Mouse (Mus musculus) stomach, embryonic 16.5 days (tissue): Measurements from ENCODE around the gene Nos3. TPM values are rescaled to one million over a fixed set of nuclear protein-coding genes. Genes with fewer than 3 reads are reported as not detected.
A peak's percentile ranks its signal among the peaks of the same experiment; 100 is the strongest.
"Not testable (repeated sequence)": the region's sequence is repeated elsewhere in the genome, so short reads cannot be mapped to it uniquely, and the experiment has no call there.

ENCODE experiments used
- ATAC-seq: fragments of 200-750 bp; cut with Nextera tagmentation; 2 replicates; pipeline ENCODE4 v1.8.0; 2017; ENCODE audit warnings: moderate number of reproducible peaks, moderate TSS enrichment; ENCODE audit not compliant: insufficient read depth, low FRiP score
- H3K27ac ChIP-seq: fragments of 300-500 bp; sonication (generic); 2 replicates; pipeline ENCODE4 v1.5.1; 2014; ENCODE audit warnings: low read length
- H3K27me3 ChIP-seq: fragments of 300-500 bp; sonication (generic); 2 replicates; pipeline ENCODE4 v1.6.1; 2014; ENCODE audit warnings: low read length, control low read depth, mixed read lengths; ENCODE audit not compliant: control insufficient read depth, insufficient read depth
- H3K36me3 ChIP-seq: fragments of 300-500 bp; sonication (generic); 2 replicates; pipeline ENCODE4 v1.6.1; 2014; ENCODE audit warnings: low read length; ENCODE audit not compliant: control insufficient read depth, insufficient read depth
- H3K4me1 ChIP-seq: fragments of 300-500 bp; sonication (generic); 2 replicates; pipeline ENCODE4 v1.6.1; 2014; ENCODE audit warnings: low read length, control low read depth, mixed read lengths; ENCODE audit not compliant: control insufficient read depth, insufficient read depth
- H3K4me2 ChIP-seq: fragments of 300-500 bp; sonication (generic); 2 replicates; pipeline ENCODE4 v1.6.1; 2014; ENCODE audit warnings: low read depth, low read length, mixed read lengths
- H3K4me3 ChIP-seq: fragments of 300-500 bp; sonication (generic); replicated peaks from 2 replicates; pipeline ENCODE4 v1.5.1; 2014; ENCODE audit warnings: mild to moderate bottlenecking, low read length
- H3K9ac ChIP-seq: fragments of 300-500 bp; sonication (generic); 2 replicates; pipeline ENCODE4 v1.6.1; 2014; ENCODE audit warnings: low read length
- H3K9me3 ChIP-seq: fragments of 300-500 bp; sonication (generic); replicated peaks from 2 replicates; pipeline ENCODE4 v1.6.1; 2016; ENCODE audit warnings: low read length, control low read depth; ENCODE audit not compliant: control insufficient read depth
- WGBS: fragments of 180-500 bp; shearing (Covaris S2); extraction: QIAGEN DNeasy Blood & Tissue Kit; methylation state at CpG from one replicate; pipeline ENCODE4 v1.1.7; 2014; 5-methylcytosine and 5-hydroxymethylcytosine counted together
- polyA plus RNA-seq: library from polyadenylated mRNA; unstranded; fragments of >200 nt; fragmentation: Nextera tagmentation; extraction: Ambion mirVana; gene quantifications from 2 replicates; pipeline ENCODE4 v1.2.1, GENCODE M21; 2015

The Nos3 gene
- polyA plus RNA-seq, 1 experiment from 2014 or later = 6.5 TPM

DNA sequence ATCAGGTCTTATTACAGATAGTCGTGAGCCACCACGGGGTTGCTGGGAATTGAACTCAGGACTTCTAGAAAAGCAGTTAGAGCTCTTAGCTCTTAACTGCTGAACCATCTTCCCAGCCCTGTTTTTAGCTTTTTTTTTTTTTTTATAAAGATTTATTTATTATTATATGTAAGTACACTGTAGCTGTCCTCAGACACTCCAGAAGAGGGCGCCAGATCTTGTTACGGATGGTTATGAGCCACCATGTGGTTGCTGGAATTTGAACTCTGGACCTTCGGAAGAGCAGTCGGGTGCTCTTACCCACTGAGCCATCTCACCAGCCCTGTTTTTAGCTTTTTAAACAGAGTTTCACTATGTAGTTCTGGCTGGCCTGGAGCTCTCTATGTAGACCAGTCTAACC is 31.6 kb downstream of the Nos3 start:
- not testable (repeated sequence) for H3K4me2 ChIP-seq, H3K9ac ChIP-seq, H3K27ac ChIP-seq, H3K9me3 ChIP-seq, H3K36me3 ChIP-seq, H3K4me3 ChIP-seq, ATAC-seq, H3K27me3 ChIP-seq
- H3K4me1 ChIP-seq = peaks cover 15% of the 10 kb centered on the region; the same call in 1 of the 2 replicates
- 85% methylated on average over 6 of the region's 6 CpGs for WGBS

DNA sequence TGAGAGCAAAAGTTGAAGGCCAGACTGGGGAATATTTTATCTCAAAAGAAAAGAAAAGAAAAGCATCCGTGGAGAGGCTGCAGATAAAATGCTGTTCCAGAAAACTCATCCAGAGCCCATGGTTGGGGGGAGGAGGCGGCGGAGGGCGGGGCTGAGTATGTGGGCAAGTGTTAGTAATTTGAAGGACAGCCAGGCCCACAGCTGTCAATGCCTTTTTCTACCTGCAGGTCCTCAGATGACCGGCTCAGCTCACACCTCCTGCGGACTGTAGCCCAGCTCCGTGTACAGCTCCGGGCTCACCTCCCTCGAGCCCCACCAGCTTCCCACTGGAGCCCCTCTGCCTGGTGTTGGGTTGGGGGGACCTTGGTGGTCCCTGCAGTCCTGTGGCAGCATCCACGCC is 35.1 kb downstream of the Nos3 start:
- Histone ChIP-seq H3K4me1 (peaks cover 5% of the 10 kb centered on the region; the same call in 1 of the 2 replicates), H3K36me3 (no peaks in the 10 kb centered on the region), H3K9me3 (no peaks in the 10 kb centered on the region), H3K9ac (no peak overlapping the region), H3K27ac (no peak overlapping the region), H3K27me3 (no peaks in the 10 kb centered on the region), H3K4me3 (no peak overlapping the region), H3K4me2 (no peak overlapping the region)
- no peak for ATAC-seq
- WGBS = 85% methylated on average over 10 of the region's 10 CpGs

DNA sequence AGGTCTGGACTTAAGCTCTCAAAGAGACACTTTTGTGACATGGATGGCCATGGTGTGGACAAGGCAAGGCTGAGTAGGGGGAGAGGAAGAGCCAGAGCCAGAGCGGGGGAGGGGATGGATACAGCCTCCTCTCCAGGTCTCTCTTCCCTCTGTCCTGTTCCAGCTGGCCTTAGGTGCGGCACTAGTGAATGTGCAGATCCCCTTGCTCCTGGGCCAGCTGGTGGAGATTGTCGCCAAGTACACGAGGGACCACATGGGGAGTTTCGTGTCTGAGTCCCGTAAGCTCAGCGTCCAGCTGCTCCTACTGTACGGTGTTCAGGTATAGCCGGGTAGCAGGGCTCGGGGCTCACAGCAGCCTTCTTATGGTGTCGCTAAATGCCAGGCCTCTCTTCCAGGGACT is 35.8 kb downstream of the Nos3 start:
- Histone ChIP-seq H3K36me3 (no peaks in the 10 kb centered on the region), H3K9me3 (no peaks in the 10 kb centered on the region)
- 87% methylated on average over 11 of the region's 11 CpGs for WGBS

DNA sequence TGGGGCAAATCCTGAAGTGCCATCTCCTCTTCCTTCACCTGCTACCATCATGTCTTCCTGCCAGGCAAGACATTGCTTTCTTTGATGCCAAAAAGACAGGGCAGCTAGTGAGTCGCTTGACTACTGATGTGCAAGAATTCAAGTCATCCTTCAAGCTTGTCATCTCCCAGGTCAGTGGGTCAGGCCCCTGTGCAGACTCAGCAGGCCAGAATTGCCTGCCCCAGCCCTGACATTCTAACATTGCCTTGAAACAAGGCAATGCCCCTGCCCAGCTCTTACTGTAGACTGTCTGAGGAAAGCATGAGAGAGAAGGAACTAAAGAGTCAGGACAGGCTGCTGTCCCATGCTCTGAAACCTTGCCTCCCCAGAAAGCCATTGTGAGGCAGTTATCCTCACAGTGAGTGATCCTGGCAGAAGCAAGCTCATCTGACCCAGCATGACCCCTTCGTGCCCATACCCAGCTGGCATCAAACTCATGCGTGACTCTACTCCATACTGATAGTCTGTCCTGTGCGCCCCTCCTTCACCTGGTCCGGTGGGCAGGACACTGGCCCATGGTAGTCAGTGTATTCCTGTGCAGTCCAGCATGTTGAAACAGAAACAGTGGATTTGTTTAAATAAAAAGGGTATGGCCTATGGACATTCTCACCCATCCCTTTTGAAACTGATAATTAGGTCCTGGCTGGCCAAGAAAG is 36.4 kb downstream of the Nos3 start:
- Histone ChIP-seq H3K36me3 (no peaks in the 10 kb centered on the region), H3K4me1 (no peaks in the 10 kb centered on the region), H3K27ac (no peak overlapping the region), H3K9me3 (no peaks in the 10 kb centered on the region), H3K9ac (no peak overlapping the region), H3K4me3 (no peak overlapping the region), H3K4me2 (no peak overlapping the region), H3K27me3 (no peaks in the 10 kb centered on the region)
- WGBS = 85% methylated on average over 5 of the region's 5 CpGs
- ATAC-seq = no peak

More for the DNA sequence above, 35.8 kb downstream of the Nos3 start:
- ATAC-seq = no peak
- Histone ChIP-seq H3K27me3 (no peaks in the 10 kb centered on the region), H3K4me2 (no peak overlapping the region), H3K4me1 (no peaks in the 10 kb centered on the region), H3K4me3 (no peak overlapping the region), H3K27ac (no peak overlapping the region), H3K9ac (no peak overlapping the region)

DNA sequence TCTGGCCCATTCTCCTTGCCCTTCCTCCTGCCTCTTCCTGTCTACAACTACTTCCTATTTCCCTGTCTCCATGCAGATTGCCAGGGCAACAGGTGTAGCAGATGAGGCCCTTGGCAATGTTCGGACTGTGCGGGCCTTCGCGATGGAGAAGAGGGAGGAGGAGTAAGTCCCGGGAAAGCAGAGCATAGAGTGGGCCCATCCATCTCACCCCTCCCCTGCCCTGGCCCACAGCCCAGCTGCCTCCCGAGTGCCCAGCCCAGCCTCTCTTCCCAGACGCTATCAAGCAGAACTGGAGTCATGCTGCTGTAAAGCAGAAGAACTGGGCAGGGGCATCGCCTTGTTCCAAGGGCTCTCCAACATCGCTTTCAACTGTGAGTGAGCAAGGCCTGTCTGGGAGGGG is 37.4 kb downstream of the Nos3 start:
- Histone ChIP-seq H3K27me3 (no peaks in the 10 kb centered on the region), H3K36me3 (no peaks in the 10 kb centered on the region), H3K4me3 (no peak overlapping the region), H3K9ac (no peak overlapping the region), H3K4me2 (no peak overlapping the region), H3K27ac (no peak overlapping the region), H3K4me1 (no peaks in the 10 kb centered on the region), H3K9me3 (no peaks in the 10 kb centered on the region)
- peak; percentile 31; the same call in 1 of the 2 replicates for ATAC-seq
- 72% methylated on average over 9 of the region's 9 CpGs for WGBS

DNA sequence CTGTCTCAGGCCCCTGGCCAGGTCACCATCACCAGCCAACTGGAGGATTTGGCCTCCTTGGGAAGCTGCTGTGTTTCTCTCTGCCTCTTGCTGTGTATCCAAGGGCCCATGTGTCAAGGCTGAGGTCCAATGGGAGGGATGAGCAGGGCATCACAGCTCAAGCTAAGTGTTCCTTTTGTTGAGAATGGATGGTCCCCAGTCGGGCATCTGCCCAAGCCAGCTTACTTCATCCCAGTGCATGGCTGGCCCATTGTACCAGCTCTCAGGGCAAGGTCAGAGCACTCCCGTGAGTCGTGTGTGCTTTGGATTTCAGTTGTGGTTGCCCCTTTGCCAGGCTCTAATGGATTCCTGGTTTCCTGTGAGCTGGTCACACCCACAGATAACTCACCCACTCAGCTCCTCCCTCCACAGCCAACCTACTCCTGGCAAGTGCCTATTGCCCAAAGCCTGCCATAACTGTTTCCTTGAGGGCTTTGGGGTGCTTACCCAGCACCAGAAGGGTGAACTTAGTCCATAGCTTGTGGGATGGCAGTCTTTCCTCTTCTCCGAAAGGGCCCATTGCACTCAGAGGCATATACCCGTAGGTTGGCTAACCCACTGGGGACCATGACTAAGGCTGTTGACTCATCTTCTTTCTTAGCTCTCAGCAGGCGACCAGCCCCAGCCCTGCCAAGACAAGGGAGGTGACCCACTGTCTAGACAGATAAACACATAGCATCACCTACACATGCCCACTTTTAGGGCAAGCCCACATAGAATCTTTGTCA is 40.2 kb downstream of the Nos3 start:
- Histone ChIP-seq H3K27me3 (no peaks in the 10 kb centered on the region), H3K36me3 (no peaks in the 10 kb centered on the region), H3K4me1 (no peaks in the 10 kb centered on the region), H3K4me3 (no peak overlapping the region), H3K9ac (no peak overlapping the region), H3K9me3 (no peaks in the 10 kb centered on the region), H3K4me2 (no peak overlapping the region), H3K27ac (no peak overlapping the region)
- WGBS = 81% methylated on average over 6 of the region's 6 CpGs
- ATAC-seq = no peak

DNA sequence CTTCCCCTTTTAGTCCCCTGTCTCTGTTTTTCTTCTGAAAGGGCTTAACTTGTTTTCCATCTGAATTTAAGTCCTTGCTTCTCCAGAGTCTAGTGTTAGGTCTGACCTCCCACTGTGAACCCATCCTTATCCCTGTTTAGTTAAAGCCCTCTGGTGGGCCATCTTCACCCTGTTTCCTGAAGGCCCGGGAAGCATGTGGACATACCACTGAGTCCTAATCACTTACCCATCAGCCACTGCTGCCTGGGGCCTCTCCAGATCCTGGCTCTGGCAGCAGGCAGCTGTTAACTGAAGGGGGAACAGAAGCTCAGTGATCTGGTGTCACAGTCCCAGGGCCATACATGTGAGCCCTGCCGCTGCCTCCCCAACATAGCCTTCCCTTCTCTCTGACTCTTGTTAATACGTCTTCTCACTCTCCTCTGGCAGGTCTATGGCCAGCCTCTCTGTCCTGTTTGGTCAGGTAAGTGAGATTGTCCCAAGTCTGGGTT is 40.8 kb downstream of the Nos3 start:
- no peak for ATAC-seq
- Histone ChIP-seq H3K27me3 (no peaks in the 10 kb centered on the region), H3K27ac (no peak overlapping the region), H3K4me2 (no peak overlapping the region), H3K9ac (no peak overlapping the region), H3K36me3 (no peaks in the 10 kb centered on the region), H3K9me3 (no peaks in the 10 kb centered on the region), H3K4me3 (no peak overlapping the region), H3K4me1 (no peaks in the 10 kb centered on the region)
- WGBS = 64% methylated on average over 3 of the region's 3 CpGs

DNA sequence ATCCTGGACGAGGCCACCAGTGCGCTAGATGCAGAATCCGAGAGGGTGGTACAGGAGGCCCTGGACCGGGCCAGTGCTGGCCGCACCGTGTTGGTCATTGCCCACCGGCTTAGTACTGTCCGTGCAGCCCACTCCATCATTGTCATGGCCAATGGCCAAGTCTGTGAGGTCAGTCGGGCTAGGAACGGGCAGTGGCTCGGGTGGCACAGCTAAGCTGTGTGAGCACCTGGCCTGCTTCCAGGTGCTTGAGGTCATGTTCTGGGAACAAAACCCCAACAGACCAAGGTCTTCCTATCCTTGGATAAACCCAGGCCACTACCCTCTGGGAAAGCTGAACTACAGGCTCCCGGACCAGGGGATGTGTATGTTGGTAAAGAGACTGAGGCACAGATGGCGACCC is 44.0 kb downstream of the Nos3 start:
- no peak overlapping the region for H3K4me2 ChIP-seq
- 92% methylated on average over 13 of the region's 13 CpGs for WGBS
- no peaks in the 10 kb centered on the region for H3K9me3 ChIP-seq
- H3K36me3 ChIP-seq = no peaks in the 10 kb centered on the region
- no peaks in the 10 kb centered on the region for H3K4me1 ChIP-seq
- no peak overlapping the region for H3K27ac ChIP-seq
- no peak overlapping the region for H3K9ac ChIP-seq
- H3K27me3 ChIP-seq = no peaks in the 10 kb centered on the region
- ATAC-seq = no peak
- H3K4me3 ChIP-seq = no peak overlapping the region

DNA sequence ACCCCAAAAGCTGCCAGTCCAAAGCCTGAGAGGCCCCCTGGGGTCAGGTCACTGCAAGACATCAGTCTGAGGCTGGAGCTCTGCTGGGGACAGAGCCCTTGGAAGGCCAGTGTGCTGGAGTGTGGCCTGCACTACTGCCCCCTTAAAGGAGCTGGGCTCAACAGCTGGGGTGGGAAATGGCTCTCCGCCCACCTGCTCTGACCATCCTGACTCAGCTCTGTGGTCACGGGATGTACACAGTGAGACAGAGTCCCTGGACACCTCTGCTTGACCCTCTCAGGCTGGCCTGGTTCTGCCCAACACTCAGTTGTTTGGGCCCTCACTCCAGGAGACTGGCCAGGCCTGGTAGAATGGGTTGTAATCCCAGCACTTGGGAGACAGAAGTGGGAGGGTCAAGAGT is 44.9 kb downstream of the Nos3 start:
- no peak overlapping the region for H3K9ac ChIP-seq
- no peaks in the 10 kb centered on the region for H3K4me1 ChIP-seq
- no peaks in the 10 kb centered on the region for H3K27me3 ChIP-seq
- no peak for ATAC-seq
- H3K36me3 ChIP-seq = no peaks in the 10 kb centered on the region
- 79% methylated on average over 2 of the region's 2 CpGs for WGBS
- no peak overlapping the region for H3K4me2 ChIP-seq
- no peak overlapping the region for H3K27ac ChIP-seq
- H3K9me3 ChIP-seq = no peaks in the 10 kb centered on the region
- H3K4me3 ChIP-seq = no peak overlapping the region
